Mouse (Mus musculus) urinary bladder, postnatal 0 days (tissue): ENCODE results near the gene B230118H07Rik. TPM values are rescaled to one million over a fixed set of nuclear protein-coding genes. Genes with fewer than 3 reads are reported as not detected.

Experiments
- polyA plus RNA-seq: library from polyadenylated mRNA; unstranded; fragments of >200 nt; fragmentation: Nextera tagmentation; extraction: Ambion mirVana; gene quantifications from 2 replicates; pipeline ENCODE4 v1.2.1, GENCODE M21; 2015

Gene B230118H07Rik
- 69.5 and 76.4 TPM in 2 replicates for polyA plus RNA-seq

GRCm38 (mm10) chr2:101649114-101649671 lies at the start of gene B230118H07Rik, which contains the start of gene Rag1:
TSS of gene B230118H07Rik (minus strand) at chr2:101649532.
TSS of gene Rag1 (minus strand) at chr2:101649501.

DNA sequence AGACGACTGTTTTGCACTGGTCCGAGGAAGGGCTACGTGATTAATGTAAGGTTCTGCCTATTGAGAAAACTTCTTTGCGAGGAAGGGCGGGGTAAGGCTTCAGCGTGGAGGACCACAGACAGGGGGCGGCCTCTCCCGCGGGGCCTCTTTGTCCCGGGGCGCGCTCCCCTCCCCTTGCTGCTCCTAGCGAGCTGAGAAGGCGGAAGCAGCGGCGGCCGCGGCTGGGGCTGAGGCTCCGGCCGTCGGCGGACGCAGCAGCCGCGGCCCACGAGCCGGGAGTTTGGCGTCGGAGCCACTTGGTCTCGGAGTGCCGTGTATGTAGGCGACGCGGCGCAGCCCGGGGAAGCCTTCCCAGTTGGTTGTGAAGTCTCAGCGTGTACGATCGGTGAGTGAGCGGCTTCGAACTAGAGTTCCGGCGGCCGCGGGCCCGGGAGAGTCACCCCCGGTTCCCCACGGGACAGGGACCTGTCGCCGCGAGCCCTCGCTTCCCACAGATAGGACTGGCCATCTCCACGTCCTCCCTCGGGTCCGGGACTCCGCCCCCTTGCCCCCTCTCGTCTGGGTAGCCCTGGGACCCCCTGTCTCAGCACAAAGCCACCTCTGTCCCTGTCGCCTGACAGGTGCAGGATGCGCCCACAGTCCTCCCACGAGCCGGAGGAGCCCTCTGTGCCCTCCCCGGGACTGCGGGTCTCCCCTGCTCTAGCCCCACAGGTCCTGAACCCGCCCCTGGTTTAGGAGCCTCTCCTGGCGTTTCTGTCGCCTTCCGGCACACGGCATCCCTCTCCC lies 29.1 kb upstream of the B230118H07Rik start, which contains the start of gene Traf6:
Gene Traf6, plus strand, starts transcription at position 194 of the 786 bp plus-strand sequence.

DNA sequence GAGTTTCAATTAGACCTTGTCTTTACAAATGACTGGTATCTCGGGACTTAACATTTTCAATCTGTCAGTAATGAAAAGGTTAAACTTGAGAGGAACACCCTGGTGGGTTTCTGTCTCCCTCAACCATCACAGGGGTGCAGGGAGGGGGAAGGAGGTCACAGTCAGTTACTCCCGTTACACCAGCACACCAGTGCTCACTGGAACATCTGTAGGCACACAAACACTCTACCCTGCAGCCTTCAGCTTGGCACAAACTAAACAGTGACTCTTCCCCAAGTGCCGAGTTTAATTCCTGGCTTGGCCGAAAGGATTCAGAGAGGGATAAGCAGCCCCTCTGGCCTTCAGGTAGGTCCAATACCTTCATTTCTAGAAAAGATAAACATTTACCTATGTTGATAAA lies 24.8 kb downstream of the B230118H07Rik start, which contains the start of gene Rag2:
Gene Rag2, plus strand, starts transcription at position 193 of the 400 bp plus-strand sequence.

Other genes with a start within 250 kb of the B230118H07Rik start
- not detected in 2 replicates for gene Rag2, start 24.8 kb downstream of the B230118H07Rik start, polyA plus RNA-seq
- not detected in 2 replicates for gene Rag1, start within 50 bp of the B230118H07Rik start, polyA plus RNA-seq
- 4.0 and 4.8 TPM in 2 replicates for gene Traf6, start 28.9 kb upstream of the B230118H07Rik start, polyA plus RNA-seq
- 2.3 and 2.8 TPM in 2 replicates for gene Prr5l, start 233.5 kb upstream of the B230118H07Rik start, polyA plus RNA-seq
- 32.9 and 37.4 TPM in 2 replicates for gene Commd9, start 236.7 kb upstream of the B230118H07Rik start, polyA plus RNA-seq